8 mouse cellular contexts compared by ENCODE assay signal in the genomic region with DNA sequence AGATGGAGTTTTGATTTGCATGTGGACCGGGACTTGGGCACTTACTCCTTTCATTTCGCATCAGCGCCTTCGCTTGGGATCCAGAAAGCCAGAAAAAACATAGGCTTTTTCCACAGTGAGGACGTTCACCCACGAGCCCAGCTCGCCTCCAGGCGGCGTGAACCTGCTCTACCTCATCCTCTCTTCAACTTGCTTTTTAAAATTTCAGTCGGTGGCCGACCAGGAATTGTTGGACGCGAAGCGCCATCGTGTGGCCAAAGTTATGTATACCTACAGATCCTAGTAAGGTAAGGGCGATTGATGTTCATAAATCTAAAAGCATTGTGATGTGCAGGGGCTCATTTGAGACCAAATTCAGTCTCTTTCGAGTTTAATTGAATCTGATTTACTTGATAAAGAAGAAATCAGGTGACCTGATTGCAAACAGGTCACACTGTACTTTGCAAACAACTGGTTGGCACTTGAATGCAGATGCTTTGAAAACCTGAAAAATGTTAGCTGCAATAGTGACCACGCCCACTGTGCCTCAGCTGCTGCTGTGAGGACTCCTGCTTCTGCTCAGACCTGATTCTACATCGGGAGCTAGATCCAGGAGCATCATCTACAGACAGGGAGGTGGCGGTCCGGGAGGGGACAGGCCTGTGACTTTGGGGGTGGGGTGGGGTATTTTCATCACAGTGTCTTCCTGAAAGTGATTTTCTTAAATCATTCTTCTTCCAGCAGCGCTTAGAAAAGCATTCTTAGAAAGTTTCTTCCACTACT. TPM values are rescaled to one million over a fixed set of nuclear protein-coding genes. Genes with fewer than 3 reads are reported as not detected.
DNase-seq lines count a peak whose midpoint lies in the region; ATAC-seq and TF ChIP-seq lines count a peak whose summit lies in the region.

No protein-coding gene starts in this region.

- H3K9ac ChIP-seq in lung, postnatal 0 days (replicated peaks; ENCODE audit: low read depth): no peak overlapping the region

- no peaks in the 10 kb centered on the region for H3K36me3 ChIP-seq in hindbrain, embryonic 10.5 days
- H3K36me3 ChIP-seq in lung, postnatal 0 days (ENCODE audit: insufficient read depth, low read length): no peaks in the 10 kb centered on the region

- H3K27me3 ChIP-seq in cerebellum, adult 2 months (ENCODE audit: control insufficient read depth, insufficient read depth, low read length): no peaks in the 10 kb centered on the region
- no peaks in the 10 kb centered on the region for H3K27me3 ChIP-seq in hindbrain, embryonic 10.5 days (ENCODE audit: insufficient read depth, poor library complexity, severe bottlenecking)
- no peaks in the 10 kb centered on the region for H3K27me3 ChIP-seq in lung, postnatal 0 days (replicated peaks; ENCODE audit: insufficient read depth, low read length)

- WGBS in cerebellum, adult 2 months: 15% methylated on average over 22 of the region's 22 CpGs
- WGBS in hindbrain, embryonic 10.5 days: 21% methylated on average over 22 of the region's 22 CpGs
- 17% methylated on average over 22 of the region's 22 CpGs for WGBS in lung, postnatal 0 days

- TF ChIP-seq EP300 in lung, postnatal 0 days (IDR thresholded peaks at IDR 0.05): peak; percentile 45; the same call in 1 of the 2 replicates

- ATAC-seq in lung, postnatal 0 days: peak; percentile 71

- TF ChIP-seq CTCF in cerebellum, adult 2 months (IDR thresholded peaks at IDR 0.05; ENCODE audit: borderline replicate concordance, insufficient read depth, low read depth, low read length): peak; percentile 85
- peak; percentile 87 for TF ChIP-seq CTCF in lung, postnatal 0 days (IDR thresholded peaks at IDR 0.05)

- no peaks in the 10 kb centered on the region for H3K9me3 ChIP-seq in hindbrain, embryonic 10.5 days
- H3K9me3 ChIP-seq in lung, postnatal 0 days (ENCODE audit: low read length): no peaks in the 10 kb centered on the region

- H3K4me1 ChIP-seq in cerebellum, adult 2 months (ENCODE audit: control insufficient read depth, insufficient read depth, low read length): no peaks in the 10 kb centered on the region
- H3K4me1 ChIP-seq in hindbrain, embryonic 10.5 days (replicated peaks): peaks cover 3% of the 10 kb centered on the region; the same call in 1 of the 2 replicates
- H3K4me1 ChIP-seq in lung, postnatal 0 days (ENCODE audit: insufficient read depth, low read depth, low read length): no peaks in the 10 kb centered on the region

- H3K4me3 ChIP-seq in cerebellum, adult 2 months (replicated peaks; ENCODE audit: insufficient read depth, low read depth, low read length): peak overlapping the region; percentile 14
- H3K4me3 ChIP-seq in hindbrain, embryonic 10.5 days: no peak overlapping the region
- H3K4me3 ChIP-seq in lung, postnatal 0 days (ENCODE audit: low read depth, low read length): no peak overlapping the region

- DNase-seq in MN1 (ENCODE audit: low spot score): peak; percentile 88
- DNase-seq in cerebellum, adult 2 months: peak; percentile 80 to 86
- peak; percentile 74 to 97 for DNase-seq in frontal cortex, adult 2 months (ENCODE audit: extremely low spot score in 1 of 2, low spot score in 1 of 2)
- peak; percentile 85 for DNase-seq in hindbrain, embryonic 10.5 days (ENCODE audit: low spot score)
- DNase-seq in layer of hippocampus, adult 8-10 months (ENCODE audit: low spot score in 2 of 2): peak; percentile 80 to 93
- DNase-seq in lung, postnatal 0 days (ENCODE audit: low spot score): peak; percentile 92
- peak; percentile 60 for DNase-seq in ovary, postnatal 10 days (ENCODE audit: low spot score)
- DNase-seq in thymus, postnatal 0 days (ENCODE audit: low spot score): peak; percentile 85

- H3K27ac ChIP-seq in cerebellum, adult 2 months (ENCODE audit: insufficient read depth, low read length): no peak overlapping the region
- H3K27ac ChIP-seq in hindbrain, embryonic 10.5 days: no peak overlapping the region
- H3K27ac ChIP-seq in lung, postnatal 0 days (ENCODE audit: low read length): no peak overlapping the region

- no peak for TF ChIP-seq POLR2A in cerebellum, adult 2 months (IDR thresholded peaks at IDR 0.05; ENCODE audit: borderline replicate concordance, insufficient read depth, low read length)

- H3K4me2 ChIP-seq in lung, postnatal 0 days (replicated peaks; ENCODE audit: low read depth, low read length): 0 out of 2 replicates have a peak overlapping the region, but pooled peaks have one; percentile 15

RNA-seq across cellular contexts. Expression of a gene that starts 1.5 kb away (rescaled TPM):
- polyA plus RNA-seq in cerebellum, adult 2 months (2012; rRNA removed): 0.11 and 0.19 TPM in 2 replicates
- polyA plus RNA-seq in frontal cortex, adult 2 months (2012; rRNA removed): 0.19 and 0.32 TPM in 2 replicates
- polyA plus RNA-seq in hindbrain, embryonic 10.5 days (2016; fragmentation: Nextera tagmentation; extraction: Ambion mirVana): 0.09 TPM in 1 of 2 replicates, not detected in the other
- total RNA-seq in layer of hippocampus, adult 8-10 months (2022): under 1 TPM; 0.16 to 0.43 (median 0.23) TPM
- 0.14 and 0.17 TPM in 2 replicates for polyA plus RNA-seq in lung, postnatal 0 days (2015; fragmentation: Nextera tagmentation; extraction: Ambion mirVana)
- 0.08 and 0.21 TPM in 2 replicates for polyA plus RNA-seq in thymus, postnatal 0 days (2015; fragmentation: Nextera tagmentation; extraction: Ambion mirVana)
